Mouse (Mus musculus): ENCODE measurements around the gene Mybpc3.

Mybpc3 gene

DNA sequence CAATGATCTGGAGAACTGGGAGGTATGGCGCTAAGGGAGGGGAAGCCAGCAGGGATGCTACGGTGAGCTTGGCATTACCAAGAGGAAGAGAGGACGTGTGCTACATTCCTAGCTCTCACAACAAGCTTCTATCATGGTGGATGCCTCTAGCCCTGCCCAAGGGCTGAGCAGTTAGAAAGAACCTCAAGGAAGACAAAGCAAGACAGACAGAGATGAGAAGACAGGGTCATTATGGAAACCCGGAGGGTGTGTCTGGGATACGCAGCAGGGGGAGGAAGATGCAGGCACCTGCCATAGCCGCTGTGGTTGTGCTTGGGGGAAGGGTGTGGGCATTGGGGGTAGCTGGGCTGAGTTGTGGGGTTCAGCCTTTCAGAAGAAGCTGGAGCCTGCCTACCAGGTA is 5.6 kb downstream of the Mybpc3 start:
- no peak for DNase-seq

GRCm38 (mm10) chr2:91125101-91125500 is 7.2 kb downstream of the Mybpc3 start:
- peak; percentile 33 for DNase-seq

DNA sequence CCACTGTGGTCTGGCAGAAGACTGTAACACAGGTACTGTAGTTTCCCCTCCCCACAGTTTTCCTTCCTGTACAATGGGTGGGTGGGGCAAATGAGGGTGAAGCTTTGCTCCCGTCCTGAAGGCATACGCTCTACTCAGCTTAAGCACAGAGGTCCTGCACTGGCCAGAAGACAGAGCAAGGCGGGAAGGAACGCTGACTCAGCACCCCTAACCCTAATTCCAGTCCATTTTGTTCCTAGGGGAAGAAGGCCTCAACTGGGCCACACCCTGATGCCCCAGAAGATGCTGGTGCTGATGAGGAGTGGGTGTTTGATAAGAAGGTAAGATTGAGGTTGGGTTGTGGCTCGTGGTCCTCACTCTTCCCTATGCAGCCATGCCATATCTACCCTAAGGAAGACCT is 10.8 kb downstream of the Mybpc3 start:
- no peak for DNase-seq

DNA sequence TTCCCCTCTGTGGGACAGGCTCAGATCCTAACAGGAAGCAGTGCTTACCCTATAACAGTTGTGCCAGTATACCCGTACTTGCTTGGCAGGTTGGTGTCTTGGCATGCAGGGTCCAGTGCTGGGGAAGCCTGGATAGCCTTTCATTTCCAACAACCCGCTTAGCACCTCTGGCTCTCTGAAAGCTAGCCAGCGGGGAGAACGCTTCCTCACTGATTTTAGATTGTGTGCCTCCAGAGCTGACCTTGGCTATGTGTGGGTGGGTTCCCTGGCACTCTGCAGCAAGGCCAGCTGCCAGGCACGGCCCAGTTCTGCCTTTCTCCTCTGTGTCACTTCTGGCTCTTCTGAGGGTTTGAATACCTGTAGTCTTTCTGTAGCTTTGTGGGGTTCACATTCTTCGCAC is 12.2 kb downstream of the Mybpc3 start:
- DNase-seq: no peak

DNA sequence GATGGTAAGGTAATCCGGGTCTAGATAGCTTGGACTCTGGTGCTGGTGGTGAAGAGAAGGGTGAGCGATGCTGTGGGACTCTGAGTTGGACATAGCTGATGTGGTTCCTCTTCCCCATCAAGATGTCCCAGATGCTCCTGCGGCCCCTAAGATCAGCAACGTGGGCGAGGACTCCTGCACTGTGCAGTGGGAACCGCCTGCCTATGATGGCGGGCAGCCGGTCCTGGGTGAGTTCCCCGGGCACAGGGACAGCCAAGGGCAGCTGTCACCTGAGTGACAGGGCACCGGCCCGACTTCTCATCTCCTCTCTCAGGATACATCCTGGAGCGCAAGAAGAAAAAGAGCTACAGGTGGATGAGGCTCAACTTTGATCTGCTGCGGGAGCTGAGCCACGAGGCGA is 13.3 kb downstream of the Mybpc3 start:
- no peak for DNase-seq

- no peak for DNase-seq
Observed at GRCm38 (mm10) chr2:91132035-91132434, 14.1 kb downstream of the Mybpc3 start.

- peak; percentile 48 for DNase-seq
Observed at GRCm38 (mm10) chr2:91136513-91137412, 18.8 kb downstream of the Mybpc3 start.

DNA sequence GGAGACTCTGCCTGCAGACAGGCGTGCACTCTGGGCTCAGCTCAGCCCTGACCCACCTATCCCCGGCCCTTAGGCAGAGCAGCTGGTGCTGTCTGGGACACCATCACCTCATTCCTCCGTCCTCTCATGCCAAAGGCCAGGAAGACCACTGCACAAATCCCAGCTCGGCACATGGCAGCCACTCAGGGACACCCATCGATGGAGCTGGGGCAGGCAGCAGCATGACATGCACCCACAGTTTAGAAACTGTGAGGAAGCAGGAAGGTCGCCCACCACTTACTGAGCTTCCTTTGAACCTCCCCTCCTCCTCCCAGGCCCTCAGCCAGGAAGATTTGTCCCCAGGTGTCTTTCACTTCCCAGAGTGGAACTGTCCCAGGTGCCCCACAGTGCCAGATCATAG is 19.5 kb downstream of the Mybpc3 start:
- DNase-seq: peak; percentile 31

DNA sequence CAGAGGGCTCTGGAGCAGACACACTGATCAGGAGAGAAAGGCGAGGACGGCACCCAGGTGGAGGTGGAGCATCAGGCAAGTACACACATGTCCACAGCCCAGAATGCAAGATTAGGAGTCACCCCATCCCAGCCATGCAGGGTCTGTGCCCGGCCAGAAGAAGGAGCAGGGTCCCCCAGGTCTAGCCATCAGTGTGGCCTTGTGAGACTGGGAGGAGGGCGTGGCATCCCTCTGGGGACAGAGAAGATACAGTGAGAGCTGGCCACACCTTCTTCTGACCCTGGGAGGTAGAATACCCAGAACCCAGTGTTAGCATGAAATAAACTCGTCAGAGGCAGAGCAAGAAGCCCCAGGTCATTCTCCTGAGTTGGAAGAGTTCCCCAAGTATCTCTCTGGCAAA is 21.4 kb downstream of the Mybpc3 start:
- DNase-seq: no peak

- DNase-seq: no peak
Observed at GRCm38 (mm10) chr2:91139764-91140163, 21.8 kb downstream of the Mybpc3 start.

GRCm38 (mm10) chr2:91142920-91143319 is 25.0 kb downstream of the Mybpc3 start:
- no peak for DNase-seq

DNA sequence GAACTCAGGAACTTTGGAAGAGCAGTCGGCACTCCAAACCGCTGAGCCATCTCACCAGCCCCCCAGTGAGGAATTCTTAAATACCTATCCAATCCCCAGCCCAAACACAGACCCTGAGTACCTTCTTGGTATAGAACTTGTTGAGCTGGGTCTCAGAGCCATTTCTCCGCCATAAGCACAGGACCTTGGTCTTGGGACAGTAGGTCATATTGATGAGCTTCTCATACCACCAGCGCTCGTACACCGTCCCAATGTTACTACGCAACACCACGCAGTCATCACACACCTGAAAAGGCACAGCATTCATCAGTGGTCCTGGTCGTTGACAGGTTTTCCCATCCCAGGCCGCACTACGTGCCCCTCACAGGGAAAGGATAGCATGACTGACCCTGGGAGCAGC is 25.5 kb downstream of the Mybpc3 start:
- no peak for DNase-seq

GRCm38 (mm10) chr2:91148101-91148500 is 30.2 kb downstream of the Mybpc3 start:
- DNase-seq: no peak

- no peak for DNase-seq
Observed at GRCm38 (mm10) chr2:91151331-91151730, 33.4 kb downstream of the Mybpc3 start.

GRCm38 (mm10) chr2:91152885-91153377 is 35.0 kb downstream of the Mybpc3 start:
- DNase-seq: no peak

DNA sequence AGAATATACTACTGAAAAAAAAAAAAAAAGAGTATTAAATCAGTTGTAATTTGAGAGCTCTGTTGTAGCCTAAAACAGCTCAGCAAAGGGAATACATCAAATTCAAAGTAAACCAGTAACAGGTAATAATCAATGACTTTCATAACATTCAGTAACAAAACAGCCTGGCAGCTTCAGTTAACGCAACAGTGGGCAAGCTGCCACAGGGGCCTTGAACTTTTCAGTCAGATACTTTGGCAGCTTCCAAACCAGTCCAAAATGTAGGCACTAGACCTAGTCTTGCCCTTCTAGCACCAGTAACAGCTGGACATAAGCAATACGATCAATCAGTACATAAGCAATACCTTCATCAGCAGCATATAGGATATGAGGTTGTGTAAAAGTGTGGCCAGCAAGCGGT is 36.1 kb downstream of the Mybpc3 start:
- DNase-seq: no peak

GRCm38 (mm10) chr2:91157002-91157752 is 39.2 kb downstream of the Mybpc3 start:
- DNase-seq: no peak

- DNase-seq: no peak
Observed at GRCm38 (mm10) chr2:91160591-91160990, 42.6 kb downstream of the Mybpc3 start.

DNA sequence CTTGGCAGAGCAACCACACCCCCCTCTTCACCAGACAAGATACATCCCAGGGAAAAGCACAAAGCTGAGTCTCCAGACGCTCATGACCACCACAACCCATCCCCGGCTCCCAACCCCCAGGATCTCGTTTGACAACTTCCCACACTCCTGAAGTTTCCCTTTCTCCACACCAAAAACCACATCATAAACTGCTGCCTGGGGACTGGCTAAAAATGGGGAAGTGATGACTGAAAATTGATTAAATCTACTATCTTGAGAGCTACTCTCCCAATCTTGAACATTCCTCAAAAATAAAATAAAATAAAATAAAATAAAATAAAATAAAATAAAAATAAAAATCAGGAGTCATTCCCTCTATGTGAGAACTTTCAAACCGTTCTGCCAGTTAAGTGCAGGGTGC is 45.0 kb downstream of the Mybpc3 start:
- no peak for DNase-seq

- DNase-seq: no peak
Observed at GRCm38 (mm10) chr2:91163532-91163931, 45.6 kb downstream of the Mybpc3 start.

- DNase-seq: no peak
Observed at GRCm38 (mm10) chr2:91164991-91165390, 47.0 kb downstream of the Mybpc3 start.

GRCm38 (mm10) chr2:91167629-91168028 is 49.7 kb downstream of the Mybpc3 start:
- DNase-seq: no peak

DNA sequence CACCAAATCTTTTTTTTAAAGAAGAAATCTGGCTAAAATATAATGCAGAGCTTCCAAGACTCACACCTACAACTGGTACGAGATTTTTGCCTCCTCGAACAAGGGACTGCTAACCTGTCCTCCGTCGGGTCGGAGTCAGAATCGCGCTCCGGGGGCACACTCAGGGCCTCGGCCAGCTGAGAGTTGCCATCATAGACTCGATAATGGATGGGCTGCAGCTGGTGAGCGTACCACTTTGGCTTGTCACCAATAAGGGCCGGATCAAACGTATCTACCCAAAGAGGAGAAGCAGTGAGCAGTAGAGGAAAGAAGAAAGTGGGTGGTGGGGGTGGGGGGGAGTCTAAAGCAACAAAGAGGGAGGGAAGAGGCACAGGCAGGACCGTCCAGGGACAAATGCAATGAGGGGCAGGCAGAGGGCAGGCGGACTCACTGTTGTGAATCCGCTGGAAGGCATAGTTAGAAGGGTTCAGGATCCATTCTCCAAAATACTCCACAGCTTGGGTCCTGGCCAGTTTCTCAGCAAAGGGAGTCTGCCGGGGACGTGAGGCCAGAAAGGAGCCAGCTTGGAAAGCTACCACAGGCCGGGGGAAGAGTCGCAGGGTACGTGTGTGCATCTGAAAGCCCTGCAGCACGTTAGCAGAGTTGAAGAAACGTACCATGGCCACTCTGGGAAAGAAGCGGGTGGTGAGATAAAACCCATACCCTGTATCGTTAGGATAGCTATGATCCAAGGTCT is 51.8 kb downstream of the Mybpc3 start:
- no peak for DNase-seq

Measured in cerebellum, adult 8-10 months (tissue).